Mouse (Mus musculus): ENCODE measurements at regions not wholly inside any gene's neighbourhood (a gene's known extent, or its start where the extent isn't known, plus 50 kb on each side); places are given as distances from the start of the nearest gene placed in this dataset.

GRCm38 (mm10) chr10:44751061-44751460 lies 222.8 kb upstream of the Prdm1 start:
- no peak for ATAC-seq (replicated peaks; ENCODE audit: poor library complexity, severe bottlenecking)

- ATAC-seq (replicated peaks; ENCODE audit: poor library complexity, severe bottlenecking) = no peak
Measured at GRCm38 (mm10) chr10:44749206-44749605, 220.9 kb upstream of the Prdm1 start.

GRCm38 (mm10) chr10:44747419-44747818 lies 219.1 kb upstream of the Prdm1 start:
- ATAC-seq (replicated peaks; ENCODE audit: poor library complexity, severe bottlenecking) = no peak

GRCm38 (mm10) chr10:44744221-44744620 lies 215.9 kb upstream of the Prdm1 start:
- no peak for ATAC-seq (replicated peaks; ENCODE audit: poor library complexity, severe bottlenecking)

GRCm38 (mm10) chr10:44733641-44734040 lies 205.3 kb upstream of the Prdm1 start:
- ATAC-seq (replicated peaks; ENCODE audit: poor library complexity, severe bottlenecking) = no peak

GRCm38 (mm10) chr10:44730721-44731120 lies 202.4 kb upstream of the Prdm1 start:
- no peak for ATAC-seq (replicated peaks; ENCODE audit: poor library complexity, severe bottlenecking)

GRCm38 (mm10) chr10:44728963-44729362 lies 200.7 kb upstream of the Prdm1 start:
- peak; percentile 78 for ATAC-seq (replicated peaks; ENCODE audit: poor library complexity, severe bottlenecking)

- no peak for ATAC-seq (replicated peaks; ENCODE audit: poor library complexity, severe bottlenecking)
Measured at GRCm38 (mm10) chr10:44724575-44724974, 196.3 kb upstream of the Prdm1 start.

GRCm38 (mm10) chr10:44723845-44724244 lies 195.5 kb upstream of the Prdm1 start:
- no peak for ATAC-seq (replicated peaks; ENCODE audit: poor library complexity, severe bottlenecking)

- ATAC-seq (replicated peaks; ENCODE audit: poor library complexity, severe bottlenecking) = no peak
Measured at GRCm38 (mm10) chr10:44723321-44723720, 195.0 kb upstream of the Prdm1 start.

GRCm38 (mm10) chr10:44721670-44722069 lies 193.4 kb upstream of the Prdm1 start:
- ATAC-seq (replicated peaks; ENCODE audit: poor library complexity, severe bottlenecking) = no peak

- ATAC-seq (replicated peaks; ENCODE audit: poor library complexity, severe bottlenecking) = no peak
Measured at GRCm38 (mm10) chr10:44716612-44717011, 188.3 kb upstream of the Prdm1 start.

GRCm38 (mm10) chr10:44715902-44716301 lies 187.6 kb upstream of the Prdm1 start:
- ATAC-seq (replicated peaks; ENCODE audit: poor library complexity, severe bottlenecking) = no peak

GRCm38 (mm10) chr10:44708830-44709229 lies 180.5 kb upstream of the Prdm1 start:
- no peak for ATAC-seq (replicated peaks; ENCODE audit: poor library complexity, severe bottlenecking)

- ATAC-seq (replicated peaks; ENCODE audit: poor library complexity, severe bottlenecking) = peak; percentile 28
Measured at GRCm38 (mm10) chr10:44704143-44704542, 175.8 kb upstream of the Prdm1 start.

- ATAC-seq (replicated peaks; ENCODE audit: poor library complexity, severe bottlenecking) = peak; percentile 95
Measured at GRCm38 (mm10) chr10:44702108-44702507, 173.8 kb upstream of the Prdm1 start.

GRCm38 (mm10) chr10:44699988-44700537 lies 171.8 kb upstream of the Prdm1 start:
- ATAC-seq (replicated peaks; ENCODE audit: poor library complexity, severe bottlenecking) = no peak

- 0 out of 2 replicates have a peak, but pooled peaks have one; percentile 15 for ATAC-seq (replicated peaks; ENCODE audit: poor library complexity, severe bottlenecking)
Measured at GRCm38 (mm10) chr10:44697966-44698365, 169.7 kb upstream of the Prdm1 start.

GRCm38 (mm10) chr10:44696973-44697372 lies 168.7 kb upstream of the Prdm1 start:
- ATAC-seq (replicated peaks; ENCODE audit: poor library complexity, severe bottlenecking) = no peak

GRCm38 (mm10) chr10:44691590-44692327 lies 163.5 kb upstream of the Prdm1 start:
- ATAC-seq (replicated peaks; ENCODE audit: poor library complexity, severe bottlenecking) = peak; percentile 77

GRCm38 (mm10) chr10:44688555-44688954 lies 160.3 kb upstream of the Prdm1 start:
- no peak for ATAC-seq (replicated peaks; ENCODE audit: poor library complexity, severe bottlenecking)

GRCm38 (mm10) chr10:44686055-44686454 lies 157.8 kb upstream of the Prdm1 start:
- ATAC-seq (replicated peaks; ENCODE audit: poor library complexity, severe bottlenecking) = peak; percentile 90
